Mouse (Mus musculus): ENCODE results near the gene Ccl4.

- TF ChIP-seq GATA1 (IDR thresholded peaks at IDR 0.05; ENCODE audit: low read length) (no peak), TAL1 (IDR thresholded peaks at IDR 0.05; ENCODE audit: low read length) (no peak)
Observed at GRCm38 (mm10) chr11:83616586-83616985, 45.8 kb upstream of the Ccl4 start.

Data from erythroblast, embryonic 14.5 days (primary cell).